Mouse (Mus musculus) adrenal gland, postnatal 36 days (tissue): ENCODE data around the gene Tspan2. TPM values are rescaled to one million over a fixed set of nuclear protein-coding genes. Genes with fewer than 3 reads are reported as not detected.
A peak's percentile ranks its signal among the peaks of the same experiment; 100 is the strongest.

ENCODE experiments used
- DNase-seq, 2 experiments: peaks; one replicate each; pipeline ENCODE4 v3.0.0; 2021; ENCODE audit warnings: mixed read lengths in 1 of 2
- long read RNA-seq, 2 experiments: library from polyadenylated mRNA; stranded (forward); transcript quantifications; one replicate each; pipeline ENCODE4 v2.0.0; 2021; ENCODE audit warnings: borderline sequencing depth in 2 of 2
- total RNA-seq, 2 experiments: library from RNA; stranded (reverse); gene quantifications; 2 replicates each; pipeline ENCODE4 v1.2.3; 2021

Tspan2 gene
- total RNA-seq: 1 to 10 TPM; 5.6 to 6.1 TPM
- long read RNA-seq, experiment 1, partial matches to known transcripts: 0 of 1 reads
- long read RNA-seq, experiment 1, other reads (novel, unspliced or antisense): 1 of 1 reads
- long read RNA-seq, experiment 2, full-length matches to known transcripts: 1 of 1 reads
- long read RNA-seq, experiment 2, partial matches to known transcripts: 0 of 1 reads
- long read RNA-seq, experiment 2, other reads (novel, unspliced or antisense): 0 of 1 reads

- DNase-seq: peak; percentile 70 to 83
These were observed at the start of gene Tspan2 for GRCm38 (mm10) chr3:102734313-102735030. Gene Tspan2 (plus strand): TSS chr3:102734529.

DNA sequence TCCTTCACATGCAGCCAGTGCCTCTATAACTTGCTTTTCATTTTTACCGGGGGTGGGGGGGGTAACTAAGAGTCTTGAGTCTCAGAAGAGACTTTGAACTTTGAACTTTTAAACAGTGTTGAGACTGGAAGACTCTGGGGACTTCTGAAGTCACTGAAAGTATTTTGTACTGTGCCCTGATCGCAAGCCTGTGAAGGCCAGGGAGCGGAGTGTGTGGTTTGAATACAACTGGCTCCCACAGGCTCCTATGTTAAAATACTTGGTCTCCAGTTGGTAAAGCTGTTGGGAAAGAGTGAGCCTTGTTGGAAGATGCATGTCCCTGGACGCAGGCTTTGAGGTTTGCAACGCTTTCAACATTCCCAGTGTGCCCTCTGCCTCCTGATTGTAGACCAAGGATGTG is 47.5 kb upstream of the Tspan2 start:
- DNase-seq: no peak

DNA sequence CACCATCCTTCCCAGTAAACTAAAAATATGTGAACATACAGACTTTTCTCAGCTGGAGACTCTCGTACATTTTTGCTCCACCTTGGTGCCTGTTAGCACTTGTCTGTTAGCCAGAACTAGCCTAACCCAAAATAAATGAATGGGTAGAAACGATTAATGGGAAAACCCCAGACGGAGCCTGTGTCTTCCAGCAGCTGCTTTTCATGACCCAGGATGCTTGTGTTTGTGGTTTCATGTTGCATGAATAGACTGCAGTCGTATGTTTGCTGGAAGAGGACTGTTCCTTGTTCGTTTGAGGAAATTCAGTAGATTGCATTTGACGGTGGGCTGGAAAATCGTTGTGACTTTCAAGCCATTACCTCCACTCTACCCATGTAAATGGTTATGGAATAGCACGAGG is 46.5 kb upstream of the Tspan2 start:
- DNase-seq: no peak

GRCm38 (mm10) chr3:102691802-102692484 is 42.4 kb upstream of the Tspan2 start:
- peak; percentile 69 to 75 for DNase-seq

- no peak for DNase-seq
These were observed 41.5 kb upstream of the Tspan2 start for GRCm38 (mm10) chr3:102692758-102693325.

GRCm38 (mm10) chr3:102698127-102698526 is 36.2 kb upstream of the Tspan2 start:
- no peak for DNase-seq

GRCm38 (mm10) chr3:102701303-102701702 is 33.0 kb upstream of the Tspan2 start:
- DNase-seq: no peak

DNA sequence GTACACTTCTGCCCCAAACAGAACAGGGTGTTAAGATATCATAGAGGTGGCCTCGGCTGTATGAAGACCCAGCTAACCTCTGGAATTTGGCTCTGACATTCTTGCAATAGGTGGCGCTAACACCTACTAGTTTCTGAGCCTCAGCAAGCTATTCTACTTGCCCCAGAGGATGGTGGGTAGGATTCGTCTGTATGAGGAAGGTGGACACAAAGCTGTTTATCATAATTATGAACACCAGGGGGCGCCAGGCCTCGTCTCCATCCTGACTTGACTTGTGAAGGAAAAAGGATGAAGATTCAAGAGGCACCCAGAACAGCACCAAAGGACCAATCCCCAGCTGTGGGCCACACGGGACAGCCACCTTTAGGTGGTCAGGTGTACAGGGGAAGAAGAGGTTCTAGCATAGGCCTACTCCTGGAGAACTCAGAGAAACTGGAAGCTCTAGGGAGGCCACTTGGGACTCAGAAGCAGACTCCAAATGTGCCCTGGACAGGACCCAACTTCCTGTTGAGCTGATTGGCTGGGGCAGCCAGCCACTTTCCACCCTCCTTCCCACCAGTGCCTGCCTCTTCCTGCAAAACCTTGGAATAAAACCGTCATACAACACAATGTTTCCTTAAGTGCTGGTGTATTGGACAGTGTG is 32.3 kb upstream of the Tspan2 start:
- DNase-seq: peak; percentile 24 to 39

DNA sequence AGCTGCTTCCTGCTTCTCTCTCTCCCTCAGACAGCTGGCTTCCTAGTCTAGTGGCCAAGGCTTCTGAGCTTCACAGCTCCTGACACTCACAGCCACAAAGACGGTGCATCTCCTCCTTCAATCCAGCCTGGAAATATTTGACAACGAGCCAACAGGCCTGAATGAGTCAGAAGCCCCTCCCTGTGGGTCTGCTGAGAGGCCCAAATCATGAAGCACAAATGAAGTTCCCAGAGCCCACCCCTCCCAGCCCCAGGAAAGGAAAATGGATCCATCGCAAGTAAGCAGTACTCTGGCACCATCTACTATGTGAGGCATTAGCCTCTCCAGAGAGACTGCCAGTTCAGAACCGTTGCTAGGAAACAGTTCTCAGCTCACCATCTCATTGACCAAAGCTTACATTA is 30.3 kb upstream of the Tspan2 start:
- DNase-seq: no peak

GRCm38 (mm10) chr3:102708599-102708998 is 25.7 kb upstream of the Tspan2 start:
- DNase-seq: no peak

- peak; percentile 69 to 83 for DNase-seq
These were observed 19.2 kb upstream of the Tspan2 start for GRCm38 (mm10) chr3:102715066-102715584.

DNA sequence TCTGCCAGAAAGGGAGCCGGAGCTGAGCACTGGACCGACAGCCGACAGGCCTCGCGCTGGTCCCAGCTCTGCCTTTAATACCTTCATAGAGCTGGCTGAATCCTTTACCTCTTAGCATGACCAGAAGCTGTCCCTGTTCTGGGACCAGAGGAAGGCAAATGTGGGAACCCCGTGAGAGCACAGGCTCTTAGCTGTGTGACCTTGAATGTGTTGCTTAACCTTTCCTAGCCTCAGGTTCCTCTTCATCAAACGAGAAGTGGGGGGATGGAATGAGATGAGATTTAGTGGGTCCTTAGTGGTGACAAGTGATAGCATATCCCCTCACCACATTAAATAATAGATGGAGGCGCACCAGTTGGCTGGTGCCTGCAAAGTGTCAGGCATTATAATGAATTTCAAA is 18.5 kb upstream of the Tspan2 start:
- DNase-seq: no peak

DNA sequence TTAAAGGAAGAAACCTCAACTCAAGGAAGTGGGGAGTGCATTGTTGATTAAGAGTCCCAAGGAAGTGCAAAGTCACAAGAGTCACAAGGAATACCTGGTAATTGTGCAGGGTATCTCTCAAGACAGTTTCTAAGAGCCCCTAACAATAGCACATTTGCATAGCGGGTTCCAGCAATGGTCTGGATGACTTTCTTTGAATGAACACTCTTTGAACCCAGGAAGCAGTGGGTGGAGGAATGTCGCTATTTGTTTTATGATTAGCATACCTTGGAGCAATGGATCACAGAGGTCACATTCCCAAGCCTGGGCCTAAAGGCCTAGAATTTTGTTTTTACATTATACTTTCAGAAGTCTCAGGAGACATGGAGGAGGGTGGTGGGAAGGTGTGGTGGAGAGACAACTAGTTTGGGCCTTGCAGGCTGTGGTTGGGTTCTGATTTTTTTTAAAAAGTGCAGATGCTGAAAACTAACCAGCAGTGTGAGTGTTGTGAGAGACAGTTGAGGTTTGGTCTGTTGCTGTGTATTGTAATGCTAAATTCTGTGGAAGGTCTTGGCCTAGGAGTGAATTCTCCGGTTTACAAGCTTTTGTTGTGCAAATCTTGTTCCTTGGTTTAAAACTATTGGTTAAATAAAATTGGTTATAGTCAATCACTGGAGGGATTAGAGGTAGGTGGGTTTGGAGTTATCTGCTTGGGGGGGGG is 16.6 kb upstream of the Tspan2 start:
- no peak for DNase-seq

GRCm38 (mm10) chr3:102723154-102723553 is 11.2 kb upstream of the Tspan2 start:
- no peak for DNase-seq

DNA sequence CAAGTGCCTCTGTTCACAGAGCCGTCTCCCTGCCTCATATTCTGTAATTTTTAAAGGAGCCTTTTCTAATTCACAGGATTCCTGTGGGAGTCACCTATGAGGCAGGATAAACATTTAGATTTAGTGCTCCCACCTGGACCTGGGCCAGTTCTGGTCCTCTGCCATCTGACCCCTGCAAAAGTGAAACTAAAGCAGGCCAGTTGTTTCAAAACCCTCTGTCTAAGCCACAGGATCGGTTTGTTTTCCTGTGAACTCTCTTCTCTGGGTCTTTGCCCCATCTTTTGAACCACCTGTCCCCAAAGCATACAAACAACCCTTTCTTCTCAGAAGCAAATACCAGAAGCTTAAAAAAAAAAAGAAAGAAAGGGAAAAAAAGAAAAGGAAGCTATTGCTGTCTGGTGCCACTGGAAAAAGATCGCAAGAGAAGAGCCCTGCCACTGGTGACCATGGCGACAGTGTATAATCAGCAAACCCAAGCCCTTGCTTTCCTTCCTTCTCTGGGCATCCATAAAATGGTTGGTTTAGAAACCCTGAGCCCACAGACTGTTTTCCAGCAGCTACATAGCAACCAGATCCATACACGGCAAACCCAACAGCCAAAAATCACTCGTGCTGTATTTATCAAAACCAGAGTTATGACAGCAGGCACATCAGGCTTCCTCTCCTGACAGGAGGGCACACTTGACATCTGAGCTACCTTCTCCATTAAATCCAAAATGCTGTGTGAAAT is 10.3 kb upstream of the Tspan2 start:
- peak; percentile 73 to 75 for DNase-seq

DNA sequence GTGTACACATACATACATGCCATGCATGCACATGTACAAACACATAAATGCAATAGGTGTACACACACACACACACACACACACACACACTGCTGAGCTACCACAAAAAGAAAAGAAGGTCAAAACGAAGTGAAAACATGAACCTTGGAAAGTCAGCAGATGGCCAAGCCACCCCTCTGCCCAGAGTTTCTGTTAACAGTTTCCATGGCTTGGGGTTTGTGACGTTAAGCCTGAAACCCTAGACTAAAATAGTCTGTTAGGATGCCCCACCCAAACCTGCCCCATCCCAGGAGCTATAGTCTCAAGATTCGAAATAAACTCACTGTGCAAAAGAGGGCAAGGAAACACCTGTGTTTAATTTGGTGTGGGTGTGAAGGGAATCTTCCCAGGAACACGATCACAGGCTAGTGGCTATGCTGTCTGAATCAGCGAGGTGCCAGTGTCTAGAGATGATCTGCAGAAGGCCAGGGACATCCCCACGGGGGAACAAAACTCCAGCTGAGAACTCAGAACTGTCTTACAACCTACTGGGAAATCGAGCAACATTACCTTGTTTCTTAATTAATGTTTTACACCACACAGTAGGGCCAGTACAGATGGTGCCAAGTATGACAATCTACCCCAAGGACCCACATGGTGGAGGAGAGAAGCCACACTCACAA is 9.4 kb upstream of the Tspan2 start:
- no peak for DNase-seq

DNA sequence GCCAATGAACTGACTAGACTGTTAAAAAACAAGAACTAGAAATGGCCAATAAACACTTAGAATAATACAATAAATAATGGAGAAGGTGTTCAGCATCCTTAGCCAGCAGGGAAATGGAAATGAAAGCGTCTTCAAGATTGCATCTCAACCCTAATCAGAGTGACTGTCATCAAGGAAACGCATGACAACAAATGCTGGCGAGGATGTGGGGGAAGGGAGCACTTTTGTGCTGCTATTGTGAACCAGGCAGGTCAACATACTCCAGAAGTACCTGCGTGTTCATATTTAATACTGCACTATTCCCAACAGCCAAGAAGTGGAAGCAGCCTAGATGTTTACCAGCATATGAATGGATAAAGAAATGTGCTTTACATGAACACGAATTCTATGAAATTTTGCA is 4.9 kb upstream of the Tspan2 start:
- DNase-seq: no peak

DNA sequence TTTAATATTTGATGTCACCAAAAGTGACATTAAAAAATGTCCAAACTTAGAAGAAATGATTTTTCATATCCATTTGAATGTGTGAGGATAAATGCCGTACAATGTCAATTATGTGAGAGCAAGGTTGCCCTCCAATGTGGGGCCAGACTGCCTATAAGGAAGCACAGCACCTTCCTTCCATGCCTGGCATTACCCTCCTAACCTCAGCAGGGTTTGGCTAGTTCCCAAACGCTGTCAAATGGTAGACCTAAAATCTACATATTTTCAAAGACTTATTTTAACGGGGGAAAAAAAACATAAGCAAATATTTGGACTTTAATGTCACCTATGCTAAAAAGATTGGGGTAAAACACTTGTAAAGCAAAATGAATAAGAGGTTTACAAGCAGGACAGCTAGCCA is 3.2 kb upstream of the Tspan2 start:
- no peak for DNase-seq

- DNase-seq: no peak
These were observed 1.7 kb upstream of the Tspan2 start for GRCm38 (mm10) chr3:102732619-102733018.

DNA sequence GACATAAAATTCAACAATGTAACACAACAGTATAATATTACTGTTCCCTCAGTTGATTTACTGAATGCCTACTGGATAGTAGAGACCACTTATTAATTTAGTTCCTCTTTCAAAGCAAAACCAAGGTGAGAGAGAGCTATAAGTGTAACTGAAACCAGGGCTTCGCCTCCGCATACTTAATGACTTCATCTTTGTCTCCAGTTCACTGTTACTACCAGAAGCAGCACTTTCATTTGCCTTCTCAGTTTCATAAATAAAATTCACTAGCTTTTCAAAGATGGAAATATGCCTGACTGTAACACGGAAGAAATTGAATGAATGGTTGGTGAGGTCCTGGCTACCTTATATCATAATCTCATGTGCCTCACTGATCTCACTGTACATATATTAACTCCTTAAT is 1.3 kb upstream of the Tspan2 start:
- DNase-seq: no peak
